In the genomic region with DNA sequence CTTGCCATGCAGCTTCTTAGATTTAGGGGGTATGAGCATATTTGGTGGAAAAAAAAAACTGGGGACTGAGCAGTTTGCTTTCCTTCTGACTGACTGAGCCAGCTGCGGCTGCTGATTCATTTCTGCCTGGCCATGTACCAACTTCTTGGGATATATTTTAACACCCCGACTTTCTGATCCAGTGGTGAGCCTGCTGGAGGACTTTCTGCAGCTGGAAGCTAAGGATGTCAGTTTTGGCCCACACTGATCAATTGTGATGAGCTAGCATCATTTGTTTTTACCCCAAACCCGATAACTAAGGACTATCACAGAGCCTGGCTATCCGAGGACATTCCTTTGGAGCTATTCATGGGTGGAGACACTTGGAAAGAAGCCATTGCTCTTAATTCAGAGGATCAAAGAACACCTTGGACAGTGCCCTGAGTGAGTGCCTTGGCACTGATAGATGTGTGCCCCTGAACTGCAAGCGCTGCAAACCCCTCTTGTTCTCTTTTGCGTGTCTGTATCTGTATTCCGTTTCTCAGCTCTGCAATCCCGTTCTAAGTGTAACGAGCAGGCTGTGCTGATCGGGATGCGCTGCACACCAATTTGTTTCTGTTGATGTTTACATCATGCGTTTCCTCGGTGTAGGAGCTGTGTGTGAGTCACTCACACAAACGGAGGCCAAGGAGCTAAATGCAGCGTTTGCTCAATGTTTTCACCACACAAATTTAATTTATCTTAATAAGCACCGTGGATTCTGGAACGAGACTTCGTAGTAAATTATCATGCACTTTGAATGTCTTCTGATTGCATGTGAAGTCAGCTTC, we compare ENCODE assay signal across 9 mouse cellular contexts. TPM values are rescaled to one million over a fixed set of nuclear protein-coding genes. Genes with fewer than 3 reads are reported as not detected.
DNase-seq lines count a peak whose midpoint lies in the region; ATAC-seq lines count a peak whose summit lies in the region.
"Had no signal": no experiment of that assay in that cellular context is flagged by ENCODE, and none has a peak within 500 bp of the region (broad histone marks: within the 10 kb centered on the region; RNA-seq: fewer than 3 reads in every experiment).

No protein-coding gene starts in this region.

- peak; percentile 22 to 52 for DNase-seq in left cerebral cortex, postnatal 25 days (ENCODE audit: low spot score in 2 of 2)
- no peak for DNase-seq in left cerebral cortex, postnatal 10 days (ENCODE audit: extremely low spot score in 1 of 2, low spot score in 2 of 2)
- DNase-seq in adrenal gland, postnatal 10 days, result peak; percentile 61
- DNase-seq in gastrocnemius, postnatal 10 days, result peak; percentile 39
- DNase-seq in lung, postnatal 14 days, result peak; percentile 22
- no peak for DNase-seq in layer of hippocampus, postnatal 10 days (ENCODE audit: low spot score in 2 of 2)

- intact Hi-C loops in left cerebral cortex, postnatal 25 days (cut with DNase I), result no loop called here
- intact Hi-C loops in left cerebral cortex, postnatal 10 days (cut with DNase I), result no loop called here

- no peak for ATAC-seq in CD4-positive, CD25-positive, alpha-beta regulatory T cell, adult 4 months
- ATAC-seq: forebrain, embryonic 15.5 days; hindbrain, embryonic 16.5 days had no signal

RNA-seq across cellular contexts. Expression of a gene that starts 9.4 kb away (rescaled TPM):
- 10 to 100 TPM; 20.2 to 21.1 TPM for total RNA-seq in left cerebral cortex, postnatal 25 days (2021)
- 10 to 100 TPM; 23.6 to 23.8 TPM for total RNA-seq in left cerebral cortex, postnatal 10 days (2021)
- 10 to 100 TPM; 13.2 to 25.8 TPM for total RNA-seq in adrenal gland, postnatal 10 days (2021)
- total RNA-seq in gastrocnemius, postnatal 10 days (2021), result 1 to 10 TPM; 3.5 to 4.3 TPM
- 1 to 10 TPM; 8.2 to 8.8 TPM for polyA plus RNA-seq in CD4-positive, CD25-positive, alpha-beta regulatory T cell, adult 4 months (2017; shearing (Covaris generic))
- total RNA-seq in layer of hippocampus, postnatal 10 days (2021), result 10 to 100 TPM; 19.9 to 21.6 TPM

RNA-seq across cellular contexts. Expression of a gene that starts 22.1 kb away (rescaled TPM):
- under 1 TPM; 0.28 to 0.92 TPM for total RNA-seq in left cerebral cortex, postnatal 25 days (2021)
- under 1 TPM; 0.32 to 0.54 TPM for total RNA-seq in left cerebral cortex, postnatal 10 days (2021)
- total RNA-seq in adrenal gland, postnatal 10 days (2021), result 10 to 100 TPM; 13.9 to 15.0 TPM
- 1 to 10 TPM in 1 of 2 experiments, under 1 TPM in 1; 0.92 to 1.4 TPM for total RNA-seq in gastrocnemius, postnatal 10 days (2021)
- 1 to 10 TPM; 3.9 to 5.8 TPM for polyA plus RNA-seq in CD4-positive, CD25-positive, alpha-beta regulatory T cell, adult 4 months (2017; shearing (Covaris generic))
- total RNA-seq in layer of hippocampus, postnatal 10 days (2021), result 1 to 10 TPM in 1 of 2 experiments, under 1 TPM in 1; 0.46 to 1.0 TPM

Comparison
In these comparisons a context has a peak if more than half of its experiments do, and no peak if none do; other contexts are left out.
1. DNase-seq: peak in left cerebral cortex, postnatal 25 days (2 of 2), adrenal gland, postnatal 10 days (single experiment), gastrocnemius, postnatal 10 days (single experiment) and lung, postnatal 14 days (single experiment); none in left cerebral cortex, postnatal 10 days (0 of 2) and layer of hippocampus, postnatal 10 days (0 of 2).
2. RNA of a gene that starts 22.1 kb away (total RNA-seq): 13.9 to 15.0 TPM in adrenal gland, postnatal 10 days; 0.92 to 1.4 TPM in gastrocnemius, postnatal 10 days, 0.46 to 1.0 TPM in layer of hippocampus, postnatal 10 days, 0.28 to 0.92 TPM in left cerebral cortex, postnatal 25 days and 0.32 to 0.54 TPM in left cerebral cortex, postnatal 10 days; every median in the first group is over 4 times any median in the second.